Mouse (Mus musculus) liver, embryonic 14.5 days (tissue): ENCODE data around the gene Hsd11b1.

Experiments
- CTCF ChIP-seq: IDR thresholded peaks from 2 replicates; pipeline ENCODE4 v1.5.1; 2016; ENCODE audit warnings: antibody characterized with exemption, low read depth, control low read depth
- EP300 ChIP-seq: IDR thresholded peaks from 2 replicates; pipeline ENCODE4 v1.6.1; 2016; ENCODE audit warnings: antibody characterized with exemption, low read depth

- TF ChIP-seq CTCF (no peak), EP300 (no peak)
These were observed 36.1 kb upstream of the Hsd11b1 start for GRCm38 (mm10) chr1:193299995-193300394.
